Mouse (Mus musculus): Measurements from ENCODE around the gene Hpn.

Gene Hpn

DNA sequence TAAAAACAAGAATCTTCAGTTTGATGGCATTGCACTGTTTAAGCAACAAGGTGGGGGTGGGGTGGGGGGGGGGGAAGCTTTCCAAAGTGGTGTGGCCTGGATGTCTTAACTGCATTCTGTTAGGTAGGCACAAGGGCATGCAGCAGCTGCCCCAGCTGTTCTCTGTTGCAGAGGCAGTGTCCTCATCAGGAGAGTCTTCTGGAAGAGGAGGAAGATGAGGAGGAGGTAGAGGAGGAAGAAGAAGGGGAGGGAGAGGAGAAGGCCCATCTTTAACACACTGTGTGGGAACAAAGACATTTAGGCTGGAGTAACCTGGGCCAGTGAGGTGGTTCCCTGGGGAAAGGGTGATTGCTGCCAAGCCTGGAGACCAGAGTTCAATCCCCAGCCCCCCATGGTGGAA lies 33.0 kb downstream of the Hpn start:
- no peak for DNase-seq (ENCODE audit: low read depth, low spot score)

DNA sequence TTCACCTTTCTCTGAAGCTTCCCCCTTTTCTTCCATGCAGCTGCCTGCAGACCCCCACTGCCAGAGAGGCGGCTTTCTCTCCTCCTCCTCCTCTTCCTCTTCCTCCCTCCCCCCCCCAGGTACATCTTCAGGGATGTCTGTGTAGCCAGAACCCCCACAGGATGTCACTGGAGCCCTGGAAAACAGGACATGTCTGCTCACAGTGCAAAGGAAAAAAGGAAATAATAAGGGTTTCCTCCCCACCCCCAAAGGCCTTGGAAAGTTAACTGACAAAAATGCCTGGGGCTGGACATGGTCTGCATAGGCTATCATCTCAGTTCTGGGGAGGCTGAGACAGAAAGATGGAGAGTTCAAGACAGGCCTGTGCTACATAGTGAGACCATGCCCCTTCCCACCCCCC lies 34.0 kb downstream of the Hpn start:
- no peak for DNase-seq (ENCODE audit: low read depth, low spot score)

DNA sequence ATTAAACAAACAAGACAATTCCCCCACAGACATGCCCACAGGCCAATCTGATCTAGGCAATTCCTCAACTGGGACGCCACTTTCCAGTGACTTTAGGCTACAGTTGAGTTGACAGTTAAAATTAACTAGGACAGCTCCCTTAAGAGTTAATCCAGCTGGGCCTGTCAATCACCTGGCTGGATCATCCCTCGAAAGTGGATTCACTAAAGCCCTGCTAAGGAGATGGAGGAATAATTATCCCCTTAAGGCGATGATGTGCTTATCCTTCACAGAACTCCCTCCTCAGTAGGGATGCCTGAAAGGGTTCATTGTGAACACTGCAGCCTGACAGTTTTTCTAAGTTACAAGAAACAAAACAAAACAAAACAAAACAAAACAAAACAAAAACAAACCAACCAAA lies 34.5 kb downstream of the Hpn start:
- DNase-seq (ENCODE audit: low read depth, low spot score): no peak

DNA sequence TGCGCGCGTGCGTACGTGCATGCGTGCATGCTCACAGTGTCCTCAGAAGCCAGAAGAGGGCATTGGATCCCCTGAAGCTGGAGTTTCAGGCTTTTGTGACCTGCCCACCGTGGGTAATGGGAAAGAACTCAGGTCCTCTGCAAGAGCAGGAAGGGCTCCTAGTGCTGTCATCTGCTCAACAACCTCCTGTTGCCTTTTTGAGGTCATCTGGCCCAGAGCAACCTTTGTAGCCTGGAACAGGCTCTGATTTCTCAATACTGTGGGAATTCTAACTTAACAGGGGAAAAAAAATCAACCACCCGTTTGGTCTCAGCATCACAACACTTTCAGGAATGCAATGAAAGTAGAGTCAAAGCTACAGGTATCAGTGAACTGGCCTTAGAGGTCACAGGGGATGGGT lies 35.4 kb downstream of the Hpn start:
- DNase-seq (ENCODE audit: low read depth, low spot score): no peak

DNA sequence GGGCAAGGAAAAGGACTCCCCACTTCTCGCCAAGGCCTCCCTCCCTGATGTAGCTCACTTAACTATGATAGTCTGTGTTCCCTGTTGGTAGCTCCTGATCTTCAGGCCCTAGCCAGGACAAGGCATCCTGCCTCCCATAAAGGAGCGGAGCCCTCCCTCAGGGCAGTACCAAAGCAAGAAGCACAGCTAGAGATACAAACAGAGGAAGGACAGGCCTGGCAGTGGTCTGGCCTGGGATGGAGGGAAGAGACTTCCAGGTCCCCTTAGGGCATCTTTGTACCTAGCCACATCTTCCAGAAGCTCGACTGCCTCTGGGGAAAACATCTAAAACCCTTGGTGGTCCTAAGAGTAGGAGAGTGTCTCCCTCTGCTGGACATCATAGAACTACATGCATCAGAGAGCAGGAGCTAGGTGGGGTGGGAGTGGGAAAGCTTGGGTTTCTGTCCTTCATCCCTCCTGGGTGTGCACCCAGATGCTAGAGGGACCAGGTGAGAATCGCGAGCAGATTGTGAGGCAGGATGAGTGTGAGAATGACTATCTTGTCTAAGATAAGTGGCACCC lies 37.1 kb downstream of the Hpn start:
- no peak for DNase-seq (ENCODE audit: low read depth, low spot score)

DNA sequence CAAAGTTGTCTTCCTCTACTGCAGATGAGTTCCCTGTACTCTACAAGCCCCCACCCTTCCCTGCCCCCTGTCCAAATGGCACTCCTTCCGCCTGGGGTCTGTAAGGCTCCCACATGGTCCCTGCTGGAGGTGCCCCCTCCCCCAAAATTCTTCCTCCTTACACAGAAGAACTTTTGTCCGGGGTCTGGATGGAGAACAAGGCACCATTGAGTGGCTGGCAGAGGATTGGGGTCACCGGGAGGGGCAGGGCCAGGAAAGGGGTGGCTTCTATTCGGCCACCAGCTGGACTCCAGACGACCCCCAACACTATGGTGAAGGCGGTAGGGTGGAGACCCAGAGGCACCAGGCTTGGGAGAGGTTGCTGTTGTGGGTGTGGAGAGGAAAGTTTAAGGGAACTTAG lies 37.6 kb downstream of the Hpn start:
- no peak for DNase-seq (ENCODE audit: low read depth, low spot score)

DNA sequence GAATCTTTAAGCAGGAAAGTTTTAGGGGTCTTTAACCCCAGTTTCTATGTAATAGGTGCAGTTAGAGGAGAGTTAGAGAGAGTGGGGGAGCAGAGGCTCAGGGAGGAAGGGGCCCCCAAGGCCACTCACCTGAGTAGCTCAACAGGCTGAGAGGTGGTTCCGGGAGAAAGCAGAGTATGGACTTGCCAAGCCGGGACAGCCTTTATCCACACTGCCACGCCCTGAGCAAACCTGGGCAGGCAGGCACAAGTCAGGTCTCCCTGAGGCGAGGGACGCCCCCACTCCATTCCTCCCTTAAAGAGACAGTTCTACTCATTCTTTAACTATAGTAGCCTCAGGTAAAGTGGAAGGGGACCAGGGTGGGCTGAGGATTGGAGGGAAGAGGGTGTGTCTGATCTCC lies 38.6 kb downstream of the Hpn start, which contains the start of gene Fxyd3:
Fxyd3 (minus strand) TSS at position 213 of the 400 bp plus-strand sequence.
- no peak for DNase-seq (ENCODE audit: low read depth, low spot score)

DNA sequence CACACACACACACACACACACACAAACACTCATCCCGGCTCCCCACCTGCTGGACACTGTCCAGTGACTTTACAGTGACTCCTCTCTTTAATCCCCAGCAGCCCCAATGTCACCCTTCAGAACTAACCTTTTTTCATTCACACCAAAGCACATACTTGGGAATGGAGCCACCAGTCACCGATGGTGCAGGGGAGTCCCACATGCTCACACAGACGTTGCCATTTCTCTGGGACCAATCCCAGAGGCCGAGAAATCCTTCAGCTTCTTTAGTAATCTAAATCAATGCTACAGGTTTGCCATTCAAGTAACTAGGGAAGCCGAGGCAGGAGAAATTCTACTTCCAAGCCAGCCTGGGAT lies 40.4 kb downstream of the Hpn start:
- no peak for DNase-seq (ENCODE audit: low read depth, low spot score)

DNA sequence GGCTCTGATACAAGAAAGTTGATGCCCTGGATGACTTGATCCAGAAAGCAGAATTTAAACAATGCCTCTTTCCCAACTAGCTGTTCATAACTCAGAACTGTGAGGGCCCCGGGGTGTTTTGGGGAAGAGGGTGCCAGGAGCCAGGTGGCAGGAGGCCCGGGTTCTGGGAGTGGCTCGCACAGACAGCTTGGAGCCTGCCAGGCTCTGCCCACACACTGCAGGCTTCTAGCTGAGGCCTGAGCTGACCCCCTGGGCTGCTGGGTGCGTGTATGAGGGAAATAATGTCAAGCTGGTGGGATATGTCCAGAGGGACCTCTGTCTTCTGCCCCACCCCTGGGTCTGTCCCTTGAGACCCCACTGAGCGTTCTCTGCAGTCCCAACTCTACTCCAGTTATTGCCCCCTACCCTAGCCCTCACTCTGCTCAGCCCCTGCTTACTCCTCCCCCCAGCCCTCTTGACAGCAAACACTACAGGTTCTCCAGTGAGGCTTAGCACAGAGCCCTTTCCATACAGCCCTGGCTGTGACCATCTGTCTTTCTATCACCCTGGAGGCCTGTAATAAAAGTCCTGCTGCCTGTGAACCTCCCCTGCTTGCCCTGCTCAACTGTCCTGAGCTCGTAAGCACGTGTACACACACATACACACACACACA lies 40.9 kb downstream of the Hpn start:
- DNase-seq (ENCODE audit: low read depth, low spot score): no peak

DNA sequence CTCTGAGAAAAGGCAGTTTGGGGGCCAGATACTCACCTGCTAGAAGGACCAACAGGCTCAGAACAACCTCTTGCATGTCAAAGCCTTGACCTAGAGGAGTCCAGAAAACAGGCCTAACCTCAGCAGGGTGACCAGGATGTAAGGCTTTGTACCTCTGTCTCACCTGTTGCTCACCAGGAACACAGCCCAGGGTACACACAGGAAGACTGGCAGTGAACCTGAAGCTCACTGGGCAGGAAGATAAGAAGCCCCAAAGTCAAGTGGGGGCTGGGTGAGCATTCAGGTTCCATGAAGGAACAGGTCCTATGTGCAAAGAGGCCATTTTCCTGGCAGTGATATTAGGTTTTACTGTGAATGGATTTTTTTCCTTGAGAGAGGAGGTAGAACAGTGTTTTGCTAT lies 41.5 kb downstream of the Hpn start:
- no peak for DNase-seq (ENCODE audit: low read depth, low spot score)

DNA sequence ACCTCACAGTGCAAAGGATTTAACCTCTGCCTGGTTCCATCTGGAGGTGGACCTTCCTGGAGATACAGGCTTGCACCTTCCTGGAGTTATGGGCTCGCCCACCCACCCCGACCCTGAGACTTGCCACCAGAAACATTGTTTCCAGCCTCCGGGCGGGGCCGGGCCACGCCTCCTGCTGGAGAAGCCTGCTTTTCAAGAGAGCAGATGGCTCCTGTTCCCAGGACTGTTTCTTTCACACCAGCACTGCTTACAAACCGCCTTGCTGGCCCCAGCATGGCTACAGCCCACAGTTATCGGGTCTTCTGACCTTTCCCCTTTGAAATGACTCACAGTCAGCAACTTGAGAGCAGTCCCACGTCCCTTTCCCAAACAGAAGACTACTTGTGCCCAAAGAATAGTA lies 42.8 kb downstream of the Hpn start:
- DNase-seq (ENCODE audit: low read depth, low spot score): no peak

DNA sequence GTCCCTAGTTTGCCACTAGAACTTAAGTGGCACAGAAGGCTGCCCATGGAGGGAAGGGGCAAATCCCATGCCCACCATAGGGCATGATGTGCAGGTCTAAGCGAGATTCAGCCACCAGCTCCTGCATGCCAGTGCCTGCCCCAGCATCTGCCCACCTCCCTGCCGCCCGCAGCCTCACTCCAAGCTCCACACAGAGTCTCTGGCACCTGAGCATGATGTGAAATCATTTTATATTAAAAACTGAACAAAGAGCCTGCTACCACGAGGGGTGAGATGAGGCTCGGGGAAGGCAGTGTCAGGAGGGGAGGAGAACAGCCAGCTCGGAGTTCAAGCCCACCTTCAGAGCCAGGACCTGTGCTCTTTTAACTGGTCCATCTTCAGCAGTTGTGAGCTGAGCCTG lies 44.8 kb downstream of the Hpn start:
- DNase-seq (ENCODE audit: low read depth, low spot score): no peak

DNA sequence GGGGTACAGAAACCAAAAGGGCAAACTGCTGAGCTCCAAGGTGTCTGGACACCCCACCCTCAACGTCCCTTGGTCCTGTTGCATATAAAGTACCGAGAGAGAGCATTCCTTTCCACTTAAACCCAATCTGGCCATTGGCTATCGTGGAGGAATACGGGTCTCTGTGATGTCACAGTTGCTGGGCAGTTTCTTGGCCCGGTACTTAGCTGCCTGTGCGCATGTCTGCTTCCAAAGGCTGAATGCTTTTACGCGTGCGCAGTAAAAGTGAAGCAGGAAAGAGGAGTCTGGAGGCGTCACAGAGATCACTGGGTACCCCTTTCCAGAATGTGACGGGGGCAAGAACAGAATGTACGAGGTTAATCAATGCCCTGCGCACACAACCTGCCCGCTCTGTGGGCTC lies 45.6 kb downstream of the Hpn start:
- no peak for DNase-seq (ENCODE audit: low read depth, low spot score)

DNA sequence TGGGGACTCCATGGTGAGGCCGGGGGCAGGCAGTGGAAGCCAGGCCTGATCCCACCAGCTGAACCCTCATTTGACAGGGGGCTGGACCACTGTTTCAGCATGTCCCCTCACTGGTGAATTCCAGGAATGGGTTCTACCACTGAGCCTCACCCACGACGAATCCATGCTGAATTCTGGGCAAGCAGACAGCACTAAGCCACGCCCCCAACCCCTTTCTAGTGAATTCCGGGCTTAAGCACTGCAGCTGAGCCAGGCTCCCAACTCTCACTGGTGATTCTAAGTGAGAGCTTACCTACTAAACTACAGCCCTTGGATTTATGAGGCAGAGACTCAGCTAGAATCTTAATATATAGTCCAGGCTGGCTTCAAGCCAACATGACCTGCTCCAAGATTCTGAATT lies 47.3 kb downstream of the Hpn start:
- DNase-seq (ENCODE audit: low read depth, low spot score): no peak

DNA sequence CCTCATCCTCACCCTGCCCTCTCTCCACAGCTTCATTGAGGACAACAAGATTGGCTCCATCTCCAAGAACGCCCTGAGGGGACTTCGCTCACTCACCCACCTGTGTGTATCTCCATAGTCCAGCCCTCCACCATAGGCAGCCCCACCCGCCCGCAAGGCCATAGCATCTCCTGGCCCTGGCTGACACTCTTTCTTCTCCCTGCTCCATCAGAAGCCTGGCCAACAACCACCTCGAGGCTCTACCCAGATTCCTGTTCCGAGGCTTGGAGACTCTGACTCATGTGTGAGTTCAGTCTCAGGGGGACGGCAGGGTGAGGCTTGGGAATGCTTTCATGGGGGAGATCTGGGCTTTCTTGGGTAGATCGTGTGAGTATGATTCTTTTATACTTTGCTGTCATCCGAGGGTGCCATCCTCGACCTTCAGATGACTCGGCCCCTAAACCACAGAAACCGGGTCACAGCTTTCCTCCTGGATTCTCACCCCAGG lies 52.0 kb downstream of the Hpn start:
- no peak for DNase-seq (ENCODE audit: low read depth, low spot score)

DNA sequence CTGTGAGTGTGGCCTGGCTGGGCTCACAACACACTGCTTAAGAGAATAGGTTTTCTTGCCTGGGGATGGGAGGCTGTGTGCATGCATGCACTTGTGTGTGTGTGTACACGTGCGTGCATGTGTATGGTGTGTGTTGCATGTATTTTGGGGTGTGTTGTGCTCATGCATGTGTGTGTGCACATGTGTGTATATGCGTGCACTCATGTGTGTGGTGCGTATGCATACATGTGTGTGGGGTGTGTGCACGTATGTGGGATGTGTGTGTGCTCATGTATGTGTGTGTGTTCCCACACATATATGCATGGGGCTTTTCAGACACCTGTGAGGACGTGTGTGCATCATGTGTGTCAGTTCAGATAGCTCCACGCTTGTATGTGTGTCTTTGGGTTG lies 54.5 kb downstream of the Hpn start:
- DNase-seq (ENCODE audit: low read depth, low spot score): no peak

DNA sequence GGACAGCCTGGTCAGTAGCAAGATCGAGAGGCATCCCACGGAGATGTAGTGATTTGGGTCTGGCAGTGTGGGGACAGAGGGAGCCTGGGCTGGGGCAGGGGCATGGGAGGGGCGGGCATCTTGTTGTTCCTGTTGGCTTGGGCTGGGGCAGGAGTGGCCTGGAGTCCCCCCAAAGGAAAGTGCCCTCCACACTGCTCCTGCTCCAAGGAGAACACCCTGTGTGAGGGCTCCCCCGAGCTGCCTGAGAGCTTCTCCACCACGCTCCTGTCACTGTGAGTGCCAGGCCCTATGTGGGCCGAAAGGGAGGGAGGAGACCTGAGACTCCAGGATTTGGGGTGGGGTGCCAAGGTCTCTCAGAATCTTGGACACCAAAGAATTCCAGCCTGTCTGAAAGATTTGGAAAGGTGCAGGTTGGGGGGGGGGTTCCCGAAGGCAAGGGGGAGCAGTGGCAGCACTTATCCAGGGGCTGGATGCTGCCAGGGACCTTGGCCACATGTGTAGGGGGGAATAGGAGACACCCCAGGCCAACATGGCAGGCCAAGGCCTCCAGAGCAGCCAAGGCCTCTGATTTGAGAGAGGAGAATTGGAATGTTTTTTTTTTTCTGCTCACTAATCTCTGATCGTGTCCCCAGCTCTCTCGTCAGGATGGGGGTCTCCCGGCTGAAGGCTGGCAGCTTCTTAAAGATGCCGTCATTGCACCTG lies 55.0 kb downstream of the Hpn start:
- no peak for DNase-seq (ENCODE audit: low read depth, low spot score)

DNA sequence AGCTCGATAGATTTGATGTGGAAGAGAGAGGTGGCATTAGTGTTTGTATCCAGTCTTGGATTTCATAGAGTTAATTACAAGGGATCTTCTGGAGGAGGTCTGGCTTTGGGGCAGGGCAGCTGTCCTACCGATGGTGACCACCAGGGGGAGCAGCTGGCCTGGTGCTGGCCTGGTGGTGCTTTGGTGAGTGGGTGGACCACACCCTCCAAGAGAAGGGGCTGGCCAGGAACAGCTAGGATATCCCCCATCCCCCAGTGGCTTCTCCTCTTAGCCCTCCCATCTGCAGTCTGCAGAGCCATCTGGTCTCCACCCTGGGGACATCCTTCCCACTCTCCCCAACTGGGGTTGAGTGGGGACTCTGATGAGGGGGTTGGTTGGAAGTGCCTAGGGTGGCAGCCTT lies 56.0 kb downstream of the Hpn start, which contains the start of gene Lgi4:
Lgi4 (plus strand) TSS at position 235 of the 400 bp plus-strand sequence.
- no peak for DNase-seq (ENCODE audit: low read depth, low spot score)

DNA sequence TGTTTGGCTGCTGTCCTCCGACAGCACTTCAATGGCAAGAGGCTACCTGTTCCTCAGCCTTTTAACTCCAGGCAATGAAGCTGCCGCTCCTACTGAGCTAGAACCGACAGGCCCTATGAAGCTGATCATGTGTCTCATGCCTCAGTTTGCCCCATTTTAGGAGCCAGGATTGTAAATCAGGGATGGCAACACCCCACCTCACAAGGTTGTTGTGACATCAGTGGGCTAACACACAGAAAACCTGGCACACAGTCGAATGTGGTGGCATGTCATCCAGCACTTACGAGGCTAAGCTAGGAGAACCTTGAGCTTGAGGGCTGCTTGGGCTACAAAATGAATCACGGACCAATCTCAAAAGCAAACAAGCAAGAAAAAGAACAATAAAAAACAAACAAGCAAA lies 56.9 kb downstream of the Hpn start:
- no peak for DNase-seq (ENCODE audit: low read depth, low spot score)

DNA sequence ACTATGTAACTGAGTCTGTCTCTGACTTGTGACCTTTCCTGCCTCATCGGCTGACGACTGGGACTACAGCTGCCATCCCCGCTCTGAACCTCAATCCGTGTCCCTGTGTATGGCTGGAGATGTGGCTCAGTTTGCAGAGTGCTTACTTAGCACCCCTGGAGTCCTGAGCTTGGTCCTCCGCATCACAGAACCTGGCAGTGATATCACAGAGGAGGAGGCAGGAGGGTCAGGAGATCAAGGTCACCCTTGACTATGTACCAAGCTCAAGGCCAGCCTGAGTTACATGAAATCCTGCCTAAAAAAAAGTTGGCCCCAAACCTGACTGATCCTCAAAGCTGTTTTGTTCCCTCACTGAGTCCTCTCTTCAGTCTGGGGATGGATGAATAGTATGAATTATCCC lies 57.4 kb downstream of the Hpn start:
- DNase-seq (ENCODE audit: low read depth, low spot score): no peak

DNA sequence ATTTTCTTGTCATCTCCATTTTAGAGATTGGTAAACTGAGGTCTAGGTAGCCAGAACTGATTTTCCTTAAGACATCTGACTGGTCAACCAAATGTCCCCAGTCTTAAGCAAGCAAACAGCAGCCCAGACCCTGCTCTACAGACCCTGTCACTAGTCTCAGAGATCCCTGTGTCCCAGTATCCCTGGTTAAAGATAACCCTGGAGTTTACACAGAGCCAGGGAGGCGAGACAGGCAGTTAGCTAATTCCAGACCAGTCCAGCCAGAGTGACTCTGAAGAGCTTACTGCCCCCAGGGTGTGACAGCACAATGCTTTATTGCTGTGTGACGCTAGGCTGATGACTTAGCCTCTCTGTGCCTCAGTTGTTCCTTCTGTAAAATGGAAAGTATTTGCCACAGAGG lies 58.0 kb downstream of the Hpn start, which contains the start of gene Fxyd1:
Fxyd1 (minus strand) TSS at position 129 of the 400 bp plus-strand sequence.
- DNase-seq (ENCODE audit: low read depth, low spot score): no peak

DNA sequence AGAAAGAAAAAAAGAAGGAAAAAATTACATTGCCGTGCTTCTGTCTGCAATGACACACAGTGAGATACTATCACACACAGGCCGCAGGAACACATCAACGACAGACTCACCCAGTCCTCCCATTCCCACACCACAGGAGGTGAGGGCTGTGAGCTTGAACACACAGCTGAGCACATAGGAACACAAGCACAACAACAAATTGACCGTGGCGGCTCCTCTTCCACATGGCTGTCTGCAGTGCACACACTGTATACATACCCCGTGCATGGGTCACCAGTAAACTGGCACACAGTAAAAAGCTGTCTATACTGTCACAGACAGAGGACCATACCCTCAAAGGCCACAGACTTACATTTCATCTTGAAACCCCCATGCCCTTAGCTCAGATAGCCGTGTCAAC lies 58.6 kb downstream of the Hpn start:
- no peak for DNase-seq (ENCODE audit: low read depth, low spot score)

DNA sequence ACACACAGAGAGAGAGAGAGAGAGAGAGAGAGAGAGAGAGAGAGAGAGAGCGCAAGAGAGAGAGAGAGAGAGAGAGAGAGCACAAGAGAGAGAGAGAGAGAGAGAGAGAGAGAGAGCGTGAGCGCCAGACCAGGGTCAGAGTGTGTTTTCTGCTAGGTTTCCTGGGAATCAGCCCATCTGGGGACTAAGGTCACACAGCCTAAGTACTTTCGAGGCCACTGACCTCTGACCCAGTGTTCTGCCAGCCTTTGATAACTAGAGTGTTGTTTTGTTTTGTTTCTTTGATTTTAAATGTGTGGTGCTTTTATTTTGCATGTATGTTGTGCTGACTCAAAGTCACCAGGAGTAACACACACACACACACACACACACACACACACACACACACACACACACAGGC lies 59.2 kb downstream of the Hpn start:
- no peak for DNase-seq (ENCODE audit: low read depth, low spot score)
